Mouse (Mus musculus) thymus, postnatal 25 days (tissue): Measurements from ENCODE around the gene Sh3kbp1.

Experiments
- DNase-seq: peaks from one replicate; pipeline ENCODE4 v3.0.0; 2022

Sh3kbp1 gene

DNA sequence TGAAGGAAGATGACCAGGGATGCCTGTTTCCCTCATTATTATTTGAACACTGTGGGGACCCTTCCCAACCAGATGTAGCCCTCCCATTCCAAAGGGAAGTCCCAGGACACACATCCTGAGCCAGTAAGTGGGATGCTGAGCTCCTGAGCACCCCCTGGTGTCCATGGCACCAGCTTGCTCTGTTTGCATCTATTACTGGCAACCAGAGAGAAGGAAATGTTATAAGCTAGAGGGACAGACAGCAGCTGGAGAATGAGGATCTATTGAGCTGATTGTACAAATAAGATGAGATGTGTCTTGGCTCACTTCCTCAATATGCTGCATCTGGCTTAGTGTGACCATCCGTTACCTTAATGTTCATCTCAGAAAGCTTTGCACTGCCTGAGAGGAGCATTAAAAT is 124.8 kb downstream of the Sh3kbp1 start:
- peak; percentile 53 for DNase-seq

DNA sequence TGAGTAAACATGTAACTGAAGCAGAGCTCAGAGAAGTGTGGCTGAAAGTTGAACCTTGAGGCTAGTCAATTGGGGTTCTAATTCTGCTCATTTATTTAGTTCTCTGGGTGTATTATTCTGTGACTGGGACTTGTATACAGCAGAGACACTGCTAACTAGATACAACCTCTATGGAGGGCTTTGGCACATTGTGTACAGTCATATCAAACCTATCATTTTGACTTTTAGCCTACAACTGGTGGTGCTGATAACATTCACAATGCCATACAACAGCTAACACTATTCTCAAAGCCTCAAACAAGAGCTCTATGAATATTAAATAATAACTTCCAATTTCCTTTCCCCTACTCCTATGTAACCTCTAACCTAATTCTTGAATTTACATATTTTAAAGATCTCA is 129.2 kb downstream of the Sh3kbp1 start:
- no peak for DNase-seq

DNA sequence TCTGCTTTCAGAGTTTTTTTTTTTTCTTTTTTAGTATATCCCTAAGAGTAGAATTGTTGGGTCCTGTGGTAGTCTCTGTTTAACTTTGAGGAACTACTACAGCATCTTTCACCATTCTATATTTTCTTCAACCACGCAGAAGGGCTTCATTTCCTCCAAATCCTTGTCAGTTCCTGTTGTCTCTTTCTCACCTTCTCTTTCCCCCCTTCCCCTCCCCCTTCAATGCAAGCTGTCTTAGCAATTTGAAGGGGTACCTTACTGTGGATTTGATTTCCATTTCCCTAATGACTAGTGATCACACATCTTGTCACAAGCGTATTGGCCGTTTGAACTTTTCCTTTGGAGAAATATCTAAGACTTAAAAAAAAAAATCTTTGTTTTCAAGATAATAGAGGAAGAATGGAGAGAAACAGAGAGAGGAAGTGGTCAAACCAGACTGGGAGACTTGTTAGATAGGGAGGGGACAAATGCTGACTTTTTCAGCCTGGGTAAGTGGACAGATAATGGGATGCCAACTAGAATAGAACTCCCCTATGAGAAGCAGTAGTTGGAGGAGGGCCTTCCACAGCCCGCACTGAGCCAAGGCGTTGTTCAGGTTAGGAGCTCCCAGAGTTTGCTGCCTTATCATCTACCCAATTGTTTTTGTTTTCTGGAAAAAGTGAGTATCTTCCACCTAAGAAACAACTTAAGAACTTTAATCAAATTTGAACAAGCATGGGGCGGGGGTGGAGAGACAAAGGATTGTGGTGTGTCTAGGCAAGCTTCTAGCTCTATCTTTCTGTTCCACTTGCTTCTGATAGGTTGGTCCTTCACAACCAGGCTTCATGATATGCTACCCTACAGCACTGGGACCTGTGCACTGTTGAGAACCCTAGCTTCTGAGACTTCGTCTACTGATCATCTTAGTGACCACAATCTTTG is 130.1 kb downstream of the Sh3kbp1 start:
- peak; percentile 10 for DNase-seq

DNA sequence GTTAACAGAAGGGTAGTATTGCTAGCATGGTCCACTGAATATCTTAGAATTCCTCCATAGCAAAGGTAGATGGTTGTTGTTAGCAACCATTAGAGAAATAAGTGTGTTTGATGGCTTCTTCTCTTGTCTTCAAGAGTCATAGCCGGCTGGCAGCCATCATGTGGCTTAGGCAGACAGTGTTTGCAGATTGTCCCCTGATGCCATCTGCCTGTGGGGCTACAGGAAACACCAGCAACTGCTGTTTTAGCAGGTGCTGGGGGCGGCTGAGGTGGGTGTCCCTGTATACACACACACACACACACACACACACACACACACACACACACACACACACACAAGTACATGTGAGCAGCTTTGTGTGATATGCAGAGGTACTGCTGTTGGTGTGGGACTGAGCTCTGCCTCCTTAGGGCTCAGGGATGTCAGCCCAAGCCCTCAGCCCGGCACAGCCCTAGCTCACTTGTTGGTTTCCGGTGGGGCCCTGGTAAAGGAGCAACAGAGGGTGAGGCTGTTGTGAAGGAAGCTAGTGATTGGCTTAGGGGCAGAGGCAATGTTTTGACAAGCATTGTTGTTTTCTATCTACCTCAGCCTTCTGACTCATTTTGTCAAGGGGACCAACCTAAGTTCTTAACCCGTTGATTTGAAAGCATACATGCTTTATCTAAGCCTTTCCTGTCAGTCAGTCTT is 130.9 kb downstream of the Sh3kbp1 start:
- DNase-seq: peak; percentile 79

DNA sequence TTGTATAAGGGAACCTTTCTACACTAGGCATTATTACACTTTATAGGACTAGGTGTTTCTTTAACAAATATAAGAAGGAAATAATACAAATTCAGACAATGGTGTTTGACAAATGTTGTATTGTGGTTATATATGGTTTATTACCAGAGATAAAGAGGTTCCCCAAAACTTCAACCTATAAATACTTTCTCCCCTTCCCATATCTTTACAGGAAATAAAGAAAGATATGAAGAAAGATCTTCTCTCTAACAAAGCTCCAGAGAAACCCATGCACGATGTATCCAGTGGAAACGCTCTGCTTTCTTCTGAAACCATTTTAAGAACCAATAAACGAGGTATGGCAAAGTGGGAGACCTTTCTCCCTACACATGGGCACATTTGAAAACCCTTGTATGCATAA is 136.7 kb downstream of the Sh3kbp1 start:
- no peak for DNase-seq

DNA sequence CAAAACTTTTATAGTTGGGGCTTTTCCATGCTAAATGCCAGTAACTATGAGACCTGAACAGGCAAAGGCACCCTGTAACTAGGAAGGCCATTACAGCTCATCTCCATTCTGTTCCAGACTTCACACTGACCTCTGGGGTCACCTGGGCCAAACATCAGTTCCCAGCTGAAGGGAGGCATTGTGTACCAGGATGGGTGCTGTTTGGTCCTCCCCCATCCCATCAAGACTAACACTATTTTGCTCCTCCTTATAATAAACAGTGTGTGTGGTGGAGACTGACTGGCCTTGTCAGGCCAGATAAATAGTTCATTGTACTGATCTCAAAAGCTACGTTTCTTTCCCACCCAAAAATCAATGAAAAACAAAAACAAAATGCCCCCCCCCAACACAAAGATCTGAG is 138.8 kb downstream of the Sh3kbp1 start:
- no peak for DNase-seq

DNA sequence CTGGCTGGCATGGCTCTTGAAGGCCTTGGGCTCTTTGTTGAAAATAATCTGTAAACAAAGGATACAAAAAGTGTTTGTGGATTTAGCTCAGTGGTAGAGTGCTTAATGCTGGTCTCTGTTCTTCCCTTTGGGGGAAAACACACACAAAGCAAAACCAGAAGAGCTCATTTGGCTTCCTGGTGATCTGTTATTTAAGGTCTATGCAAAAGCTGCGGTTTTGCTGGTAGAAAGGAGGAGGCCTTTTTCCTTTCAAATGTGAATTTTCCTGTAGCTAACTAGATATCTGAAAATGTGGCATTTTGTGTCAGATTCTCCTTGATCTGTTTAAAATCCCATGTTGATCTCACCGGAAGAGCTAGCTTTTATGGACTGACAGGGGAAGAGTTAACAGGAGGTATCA is 141.9 kb downstream of the Sh3kbp1 start:
- DNase-seq: no peak

DNA sequence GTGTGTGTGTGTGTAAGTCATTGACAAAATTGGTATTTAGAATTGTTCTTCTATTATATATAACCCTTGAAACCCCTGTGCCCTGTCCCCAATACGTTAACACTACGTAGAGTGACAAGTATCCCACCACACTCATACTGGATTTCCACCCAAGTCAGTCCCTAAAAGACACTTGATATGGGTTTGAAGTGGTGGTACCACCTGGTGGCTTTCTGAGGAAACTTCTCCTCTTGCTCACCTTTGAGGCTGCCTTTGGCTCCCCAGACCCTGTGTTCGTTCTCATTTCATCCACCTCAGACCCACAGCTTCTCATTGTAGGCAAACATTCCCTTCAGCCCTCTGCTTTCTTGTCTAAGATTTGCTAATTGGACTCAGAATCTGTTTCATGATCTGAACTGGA is 142.7 kb downstream of the Sh3kbp1 start:
- peak; percentile 36 for DNase-seq

DNA sequence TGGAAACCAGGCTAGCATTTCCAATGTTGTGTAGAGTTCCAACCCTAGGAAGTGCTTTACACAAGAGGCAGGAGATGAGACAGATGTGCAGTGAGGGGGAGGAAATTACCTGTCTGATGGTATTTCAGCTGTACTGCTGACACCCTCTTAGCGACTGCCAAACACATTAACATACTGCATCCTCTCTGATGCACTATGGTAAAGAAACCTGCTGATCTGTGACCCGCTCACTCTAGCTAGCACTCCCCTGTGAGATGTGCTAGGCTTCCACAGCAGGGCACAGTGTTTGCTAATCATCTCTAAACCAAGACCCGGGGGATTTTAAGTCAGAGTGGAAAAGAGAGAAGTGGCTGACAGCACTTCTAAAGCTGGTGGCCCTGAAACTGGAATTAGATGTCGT is 145.1 kb downstream of the Sh3kbp1 start:
- DNase-seq: no peak

DNA sequence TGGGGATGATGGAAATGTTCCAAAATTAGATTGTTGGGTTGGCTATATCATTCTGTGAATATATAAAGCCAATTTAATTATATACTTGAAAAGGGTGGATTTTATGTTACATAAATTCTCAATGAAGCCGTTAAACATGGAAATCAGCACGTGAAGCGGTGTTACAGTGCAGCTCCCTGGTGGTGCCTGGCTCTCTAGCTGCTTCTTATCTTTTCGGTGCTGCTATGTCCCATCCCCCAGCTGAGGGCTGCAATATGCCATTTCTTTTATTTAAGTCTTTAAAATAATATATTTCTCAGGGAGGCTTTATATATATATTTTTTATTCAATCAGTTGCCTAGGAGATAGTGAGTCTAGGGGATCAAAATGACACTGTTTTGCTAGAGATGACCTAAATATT is 148.0 kb downstream of the Sh3kbp1 start:
- no peak for DNase-seq

DNA sequence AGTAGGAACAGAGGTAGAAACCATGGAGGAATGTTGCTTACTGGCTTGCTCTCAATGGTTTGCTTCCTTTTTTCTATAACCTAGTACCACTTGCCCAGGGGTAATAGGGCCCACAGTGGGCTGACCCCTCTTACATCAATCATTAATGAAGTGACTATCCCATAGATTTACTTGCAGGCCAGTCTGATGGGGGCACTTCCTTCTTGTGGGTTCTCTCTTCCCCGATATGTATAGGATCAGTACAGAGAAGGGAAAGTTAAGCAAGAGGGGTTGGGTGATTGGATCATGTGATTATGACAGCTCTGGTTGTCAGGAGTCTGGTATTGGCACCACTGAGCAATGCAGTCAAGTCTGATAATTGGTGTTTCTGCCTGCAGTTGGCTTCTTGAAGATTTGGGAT is 151.7 kb downstream of the Sh3kbp1 start:
- no peak for DNase-seq

DNA sequence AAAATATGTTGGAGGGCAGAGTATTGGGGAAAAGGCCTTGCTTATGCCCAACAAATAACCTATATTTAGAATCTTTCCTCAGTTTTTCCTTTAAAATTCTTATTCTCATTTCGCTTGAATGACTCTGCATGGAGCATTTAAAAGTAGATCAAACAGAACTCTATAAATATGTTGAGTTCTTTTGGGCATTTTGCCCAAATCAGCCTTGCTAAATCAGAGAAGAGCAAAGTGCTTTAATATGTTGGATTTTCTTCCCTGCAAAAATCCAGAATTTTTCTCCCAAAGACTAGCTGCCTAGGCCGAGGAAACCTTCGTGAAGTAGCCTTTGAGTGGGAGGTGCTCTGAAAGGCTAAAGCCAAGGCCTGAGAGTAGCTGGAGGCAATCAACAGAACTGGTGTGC is 163.4 kb downstream of the Sh3kbp1 start:
- DNase-seq: no peak

DNA sequence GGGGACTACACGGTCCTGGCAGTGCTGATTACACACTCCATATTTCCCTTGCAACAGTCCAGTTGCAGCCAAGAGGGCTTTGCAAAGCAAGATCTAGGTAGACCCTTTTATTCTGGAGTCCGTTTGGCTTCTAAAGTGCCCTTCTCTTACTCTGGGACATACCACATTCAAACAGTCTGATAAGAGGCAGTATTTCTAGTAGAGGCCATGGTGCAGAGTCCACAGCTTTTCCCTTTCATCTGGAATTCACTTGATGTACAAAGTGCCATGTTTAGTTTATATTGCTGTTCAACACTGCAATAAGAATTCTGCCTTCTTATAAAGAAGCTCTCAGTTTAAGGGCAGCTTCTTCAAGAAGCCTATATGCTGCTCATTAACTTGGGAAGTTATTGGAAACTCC is 168.5 kb downstream of the Sh3kbp1 start:
- DNase-seq: no peak

DNA sequence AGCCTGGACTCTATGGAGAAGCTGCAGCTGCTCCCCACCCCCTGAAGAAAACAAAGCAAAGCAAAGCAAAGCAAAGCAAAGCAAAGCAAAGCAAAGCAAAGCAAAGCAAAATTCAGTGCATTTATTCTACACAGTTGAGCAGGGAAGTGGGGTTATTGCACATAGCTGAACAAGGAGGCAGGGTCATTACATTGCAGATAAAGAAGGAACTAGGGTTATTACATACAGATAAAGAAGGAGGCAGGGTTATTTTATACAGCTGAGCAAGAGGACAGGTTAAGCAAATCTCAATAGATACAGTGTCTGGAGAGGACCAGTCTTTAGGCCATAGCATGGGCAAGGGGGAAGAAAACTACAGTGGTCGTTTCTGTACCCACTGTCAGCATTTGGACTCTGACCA is 177.3 kb downstream of the Sh3kbp1 start:
- no peak for DNase-seq

DNA sequence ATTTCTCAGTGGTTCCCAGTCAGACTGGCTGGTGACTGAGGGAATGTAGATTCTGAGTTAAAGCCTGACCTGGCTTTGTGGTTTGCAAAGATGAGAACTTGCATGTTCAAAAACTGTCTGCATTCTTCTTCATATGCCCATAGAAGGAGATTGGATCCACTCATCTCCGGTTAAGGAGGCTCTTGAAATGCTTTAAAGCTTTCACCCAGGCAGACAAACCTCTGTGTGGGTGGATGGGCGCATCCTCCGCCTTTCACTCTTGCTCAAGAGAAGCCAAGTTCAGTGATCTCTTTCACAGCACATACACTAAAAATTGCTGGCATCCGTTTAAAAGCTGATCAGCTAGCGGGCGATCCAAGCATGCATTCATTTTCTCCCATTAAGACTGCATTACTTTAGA is 182.4 kb downstream of the Sh3kbp1 start:
- DNase-seq: peak; percentile 18

DNA sequence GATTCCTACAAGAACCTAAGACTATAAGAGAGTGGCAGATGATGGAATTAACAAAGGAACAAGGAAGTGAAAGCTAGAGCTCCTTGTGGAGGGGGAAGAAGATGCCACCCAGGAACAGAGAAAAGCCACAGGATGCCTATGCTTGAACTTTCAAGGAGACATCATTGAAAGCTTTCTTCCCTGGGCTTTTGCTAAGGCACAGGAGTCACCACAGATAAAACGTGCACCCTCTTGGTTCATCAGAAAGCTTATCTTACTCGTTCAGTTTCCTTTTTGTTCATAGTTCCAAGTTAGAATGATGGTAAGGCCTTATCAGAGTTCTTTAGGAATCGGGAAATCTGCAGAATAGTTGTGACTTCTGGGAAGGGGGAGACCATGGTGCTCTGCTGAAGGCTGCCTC is 183.4 kb downstream of the Sh3kbp1 start:
- no peak for DNase-seq

DNA sequence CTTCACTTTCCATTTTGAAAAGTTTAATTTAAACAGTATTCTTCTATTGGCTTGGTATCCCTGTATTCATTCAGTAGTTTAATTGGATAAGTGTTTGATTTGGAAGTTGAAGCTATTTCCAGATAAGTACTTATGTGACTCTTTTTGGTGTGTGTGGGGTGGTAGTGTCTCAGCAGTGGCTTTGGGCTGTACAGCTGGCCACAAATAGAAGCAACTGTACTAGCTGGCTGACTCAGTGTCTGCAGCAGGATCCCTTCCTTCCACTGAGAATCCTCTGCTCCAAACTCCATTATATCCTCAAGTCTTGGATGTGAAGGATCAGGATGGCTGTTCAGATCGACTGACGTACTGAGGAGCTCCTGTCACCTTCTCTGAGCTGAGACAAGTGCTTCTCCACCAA is 190.4 kb downstream of the Sh3kbp1 start:
- DNase-seq: no peak

DNA sequence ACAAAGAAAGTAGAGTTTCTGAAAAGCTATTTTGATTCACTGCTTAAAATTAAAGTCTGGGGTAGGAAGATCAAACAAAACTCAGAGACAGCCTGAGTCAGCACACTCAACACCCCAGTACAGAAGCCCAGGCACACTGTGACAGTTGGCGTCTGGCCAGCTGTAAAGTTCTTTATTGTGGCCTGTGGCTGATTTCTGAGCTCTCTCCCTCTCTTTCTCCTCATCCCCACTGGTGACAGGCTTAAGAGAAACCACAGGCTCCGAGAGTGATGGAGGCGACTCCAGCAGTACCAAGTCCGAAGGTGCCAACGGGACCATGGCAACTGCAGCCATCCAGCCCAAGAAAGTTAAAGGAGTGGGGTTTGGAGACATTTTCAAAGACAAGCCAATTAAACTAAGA is 201.1 kb downstream of the Sh3kbp1 start:
- DNase-seq: peak; percentile 5

DNA sequence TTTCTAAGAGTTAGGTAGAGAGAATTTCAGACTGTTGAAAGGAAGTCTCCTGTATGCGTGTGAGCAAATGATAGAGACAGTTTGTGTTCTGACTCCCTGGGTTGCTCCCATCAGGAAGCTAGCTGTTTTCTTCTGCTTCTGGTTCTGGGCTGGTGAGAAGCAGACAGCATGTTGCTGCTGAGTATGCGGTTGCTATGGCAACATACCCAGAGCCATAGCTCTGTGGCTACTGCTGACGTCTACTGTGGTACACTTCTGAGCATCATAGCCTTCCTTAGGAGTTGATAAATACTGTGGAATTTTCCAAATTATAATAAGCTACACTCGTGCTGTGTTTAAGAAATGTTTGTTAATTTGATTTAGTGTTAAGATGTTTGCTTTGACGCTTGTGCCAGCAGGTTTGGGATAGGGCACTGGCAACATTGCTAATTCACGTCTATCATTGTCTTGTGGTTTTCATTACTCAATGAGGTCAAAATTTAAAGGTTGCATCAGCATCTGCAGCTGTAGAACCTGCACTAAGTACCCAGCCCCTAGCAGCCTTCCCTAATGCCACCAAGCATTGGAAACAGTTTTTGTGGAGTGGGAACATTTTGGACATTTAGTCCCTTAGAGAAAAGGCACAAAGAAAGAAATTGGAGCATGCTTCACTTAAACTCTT is 202.2 kb downstream of the Sh3kbp1 start:
- no peak for DNase-seq

DNA sequence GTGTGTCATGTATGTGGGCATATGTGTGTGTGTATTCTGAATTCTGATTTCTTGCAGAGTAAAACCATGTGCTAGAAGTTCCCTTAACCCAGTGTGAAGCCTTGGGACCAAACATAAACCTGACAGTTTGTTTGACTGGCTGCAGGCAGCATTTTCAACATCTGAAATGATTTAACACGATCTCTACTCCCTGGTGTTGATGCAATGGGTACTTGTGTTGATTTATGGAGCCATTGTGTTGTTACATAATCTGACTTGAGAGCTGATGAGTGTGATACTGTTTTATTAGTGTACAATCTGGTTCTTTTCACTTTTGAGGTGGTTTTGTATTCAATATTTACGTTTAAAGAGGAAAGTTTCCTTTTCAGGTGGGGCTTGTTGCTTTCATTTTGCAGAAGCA is 204.1 kb downstream of the Sh3kbp1 start:
- no peak for DNase-seq

DNA sequence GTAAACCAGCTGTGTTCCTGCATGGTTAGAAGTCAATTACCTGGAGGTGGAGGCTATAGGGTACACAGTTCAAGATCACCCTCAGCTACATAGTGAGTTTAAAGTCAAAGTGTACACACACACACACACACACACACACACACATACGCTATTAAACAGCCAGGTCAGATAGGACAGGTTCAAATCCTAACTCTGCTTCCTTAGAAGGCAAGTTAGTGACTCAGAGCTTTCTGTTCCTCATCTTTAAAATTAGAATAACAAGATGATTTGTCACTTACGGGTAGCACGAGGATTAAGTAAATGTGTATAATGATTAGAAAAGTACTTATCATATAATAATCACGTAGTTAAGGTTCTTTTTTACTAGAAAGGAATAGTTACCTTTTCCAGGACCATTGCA is 208.2 kb downstream of the Sh3kbp1 start:
- DNase-seq: no peak

DNA sequence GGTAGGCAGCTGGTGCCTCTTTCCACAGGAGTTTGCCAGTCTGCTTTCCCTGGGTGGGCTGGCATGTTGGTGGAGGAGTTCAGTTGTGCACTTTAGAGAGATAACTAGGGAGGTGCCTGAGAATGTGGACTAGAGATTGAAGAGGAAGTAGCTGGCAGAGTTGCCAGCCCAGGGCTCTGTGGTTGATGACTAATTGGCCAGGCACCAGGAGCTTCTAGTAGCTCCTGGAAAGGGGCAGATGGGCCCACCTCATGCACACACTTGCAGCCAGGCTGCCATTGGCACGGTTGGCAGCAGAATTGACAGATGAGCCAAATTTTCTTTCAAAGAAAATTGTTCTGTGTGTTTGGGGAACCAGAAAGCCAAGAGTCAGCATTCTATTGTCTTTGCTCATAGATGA is 210.3 kb downstream of the Sh3kbp1 start:
- no peak for DNase-seq

DNA sequence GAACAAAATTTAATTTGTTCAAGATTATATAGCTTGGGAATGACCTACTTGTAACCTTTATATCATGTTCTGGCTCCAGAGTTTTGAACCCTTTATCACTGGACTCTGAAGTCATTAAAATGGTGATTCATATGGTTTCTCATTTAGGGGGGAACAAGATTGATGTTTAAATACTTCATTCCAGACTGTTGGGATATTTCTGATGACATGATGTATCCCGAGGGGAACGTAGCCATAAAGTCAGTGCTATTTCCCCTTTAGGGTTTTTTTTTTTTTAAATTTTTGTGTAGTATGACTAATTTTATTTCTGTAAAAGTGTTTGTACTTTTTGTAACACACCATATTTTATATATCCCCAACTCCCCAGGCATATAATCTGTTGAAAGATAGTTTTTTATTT is 212.7 kb downstream of the Sh3kbp1 start:
- no peak for DNase-seq

DNA sequence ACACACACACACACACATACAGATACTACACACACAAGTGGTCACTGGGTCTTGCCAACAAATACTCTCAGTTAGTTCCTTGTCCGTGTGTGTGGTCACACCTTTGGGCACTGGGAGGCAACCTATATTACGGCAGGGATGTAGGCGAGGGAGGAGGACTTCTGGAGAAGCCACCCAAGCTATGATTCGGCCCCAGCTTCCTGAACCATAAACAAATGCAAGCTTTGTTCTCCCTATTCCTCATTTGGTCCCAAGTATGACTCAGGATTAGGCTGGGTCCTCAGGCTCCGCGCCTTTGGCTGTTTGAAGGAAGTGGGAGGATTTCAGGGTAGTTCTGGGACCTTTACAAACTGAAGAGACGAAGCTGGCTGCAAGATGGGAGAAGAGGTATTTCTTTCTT is 213.2 kb downstream of the Sh3kbp1 start:
- no peak for DNase-seq
